Mouse (Mus musculus): ENCODE data around the gene March1. TPM values are rescaled to one million over a fixed set of nuclear protein-coding genes. Genes with fewer than 3 reads are reported as not detected.

The March1 gene
- polyA plus RNA-seq, 2 experiments = 0.41 to 0.62 TPM

GRCm38 (mm10) chr8:66332206-66332605 lies 714.5 kb downstream of the March1 start:
- WGBS = 79% methylated on average over 3 of the region's 3 CpGs
- H3K9ac ChIP-seq (ENCODE audit: low read depth, low read length, severe bottlenecking) = no peak overlapping the region

GRCm38 (mm10) chr8:66334265-66334664 lies 716.6 kb downstream of the March1 start:
- H3K9me3 ChIP-seq (ENCODE audit: control insufficient read depth, low read length) = no peaks in the 10 kb centered on the region
- no peak for DNase-seq (ENCODE audit: low spot score)
- no peaks in the 10 kb centered on the region for H3K4me1 ChIP-seq (ENCODE audit: control insufficient read depth, insufficient read depth, low read length)
- no peak for TF ChIP-seq POLR2A (IDR thresholded peaks at IDR 0.05; ENCODE audit: borderline replicate concordance, extremely low read depth, insufficient read depth, insufficient read length)
- no peak overlapping the region for H3K27ac ChIP-seq (replicated peaks; ENCODE audit: low read depth, low read length)
- no peak for ATAC-seq (ENCODE audit: low FRiP score, low read depth)
- no peaks in the 10 kb centered on the region for H3K36me3 ChIP-seq (ENCODE audit: control insufficient read depth, insufficient read depth, low read length)
- H3K4me2 ChIP-seq (replicated peaks; ENCODE audit: low read depth, low read length, severe bottlenecking) = no peak overlapping the region
- WGBS = 79% methylated on average over 3 of the region's 3 CpGs
- no peak overlapping the region for H3K9ac ChIP-seq (ENCODE audit: low read depth, low read length, severe bottlenecking)
- H3K27me3 ChIP-seq (ENCODE audit: control insufficient read depth, insufficient read depth, low read length) = no peaks in the 10 kb centered on the region
- H3K4me3 ChIP-seq (replicated peaks; ENCODE audit: low read length) = no peak overlapping the region

More at GRCm38 (mm10) chr8:66332206-66332605, 714.5 kb downstream of the March1 start:
- no peak for DNase-seq (ENCODE audit: low spot score)
- Histone ChIP-seq H3K4me2 (replicated peaks; ENCODE audit: low read depth, low read length, severe bottlenecking) (no peak overlapping the region), H3K4me1 (ENCODE audit: control insufficient read depth, insufficient read depth, low read length) (no peaks in the 10 kb centered on the region), H3K4me3 (replicated peaks; ENCODE audit: low read length) (no peak overlapping the region), H3K27ac (replicated peaks; ENCODE audit: low read depth, low read length) (no peak overlapping the region), H3K36me3 (ENCODE audit: control insufficient read depth, insufficient read depth, low read length) (no peaks in the 10 kb centered on the region), H3K27me3 (ENCODE audit: control insufficient read depth, insufficient read depth, low read length) (no peaks in the 10 kb centered on the region), H3K9me3 (ENCODE audit: control insufficient read depth, low read length) (no peaks in the 10 kb centered on the region)
- no peak for ATAC-seq (ENCODE audit: low FRiP score, low read depth)
- TF ChIP-seq POLR2A (IDR thresholded peaks at IDR 0.05; ENCODE audit: borderline replicate concordance, extremely low read depth, insufficient read depth, insufficient read length) = no peak

GRCm38 (mm10) chr8:66339551-66339950 lies 721.9 kb downstream of the March1 start:
- ATAC-seq (ENCODE audit: low FRiP score, low read depth) (no peak), DNase-seq (ENCODE audit: low spot score) (no peak)
- Histone ChIP-seq H3K9ac (ENCODE audit: low read depth, low read length, severe bottlenecking) (no peak overlapping the region), H3K4me3 (replicated peaks; ENCODE audit: low read length) (no peak overlapping the region), H3K27ac (replicated peaks; ENCODE audit: low read depth, low read length) (no peak overlapping the region), H3K27me3 (ENCODE audit: control insufficient read depth, insufficient read depth, low read length) (no peaks in the 10 kb centered on the region), H3K9me3 (ENCODE audit: control insufficient read depth, low read length) (no peaks in the 10 kb centered on the region), H3K4me2 (replicated peaks; ENCODE audit: low read depth, low read length, severe bottlenecking) (no peak overlapping the region), H3K36me3 (ENCODE audit: control insufficient read depth, insufficient read depth, low read length) (no peaks in the 10 kb centered on the region), H3K4me1 (ENCODE audit: control insufficient read depth, insufficient read depth, low read length) (no peaks in the 10 kb centered on the region)
- WGBS = 84% methylated on average over 3 of the region's 3 CpGs
- TF ChIP-seq POLR2A (IDR thresholded peaks at IDR 0.05; ENCODE audit: borderline replicate concordance, extremely low read depth, insufficient read depth, insufficient read length) = no peak

- no peak overlapping the region for H3K4me3 ChIP-seq (replicated peaks; ENCODE audit: low read length)
- no peaks in the 10 kb centered on the region for H3K27me3 ChIP-seq (ENCODE audit: control insufficient read depth, insufficient read depth, low read length)
- H3K27ac ChIP-seq (replicated peaks; ENCODE audit: low read depth, low read length) = no peak overlapping the region
- H3K9me3 ChIP-seq (ENCODE audit: control insufficient read depth, low read length) = no peaks in the 10 kb centered on the region
- H3K4me1 ChIP-seq (ENCODE audit: control insufficient read depth, insufficient read depth, low read length) = no peaks in the 10 kb centered on the region
- ATAC-seq (ENCODE audit: low FRiP score, low read depth) (no peak), DNase-seq (ENCODE audit: low spot score) (no peak)
- no peak overlapping the region for H3K4me2 ChIP-seq (replicated peaks; ENCODE audit: low read depth, low read length, severe bottlenecking)
- no peaks in the 10 kb centered on the region for H3K36me3 ChIP-seq (ENCODE audit: control insufficient read depth, insufficient read depth, low read length)
- TF ChIP-seq POLR2A (IDR thresholded peaks at IDR 0.05; ENCODE audit: borderline replicate concordance, extremely low read depth, insufficient read depth, insufficient read length) = no peak
- 82% methylated on average over 1 of the region's 1 CpGs for WGBS
- H3K9ac ChIP-seq (ENCODE audit: low read depth, low read length, severe bottlenecking) = no peak overlapping the region
Observed at GRCm38 (mm10) chr8:66342928-66343327, 725.2 kb downstream of the March1 start.

- ATAC-seq (ENCODE audit: low FRiP score, low read depth) = no peak
Observed at GRCm38 (mm10) chr8:66362882-66363801, 745.4 kb downstream of the March1 start.

More at GRCm38 (mm10) chr8:66362882-66363801, 745.4 kb downstream of the March1 start:
- DNase-seq (ENCODE audit: low spot score) = no peak
- no peaks in the 10 kb centered on the region for H3K9me3 ChIP-seq (ENCODE audit: control insufficient read depth, low read length)
- no peaks in the 10 kb centered on the region for H3K27me3 ChIP-seq (ENCODE audit: control insufficient read depth, insufficient read depth, low read length)
- no peak overlapping the region for H3K27ac ChIP-seq (replicated peaks; ENCODE audit: low read depth, low read length)
- H3K36me3 ChIP-seq (ENCODE audit: control insufficient read depth, insufficient read depth, low read length) = no peaks in the 10 kb centered on the region
- no peak overlapping the region for H3K4me3 ChIP-seq (replicated peaks; ENCODE audit: low read length)
- WGBS = 76% methylated on average over 5 of the region's 5 CpGs
- H3K4me1 ChIP-seq (ENCODE audit: control insufficient read depth, insufficient read depth, low read length) = no peaks in the 10 kb centered on the region
- H3K4me2 ChIP-seq (replicated peaks; ENCODE audit: low read depth, low read length, severe bottlenecking) = no peak overlapping the region
- TF ChIP-seq POLR2A (IDR thresholded peaks at IDR 0.05; ENCODE audit: borderline replicate concordance, extremely low read depth, insufficient read depth, insufficient read length) = no peak
- H3K9ac ChIP-seq (ENCODE audit: low read depth, low read length, severe bottlenecking) = no peak overlapping the region

All from limb, embryonic 14.5 days (tissue).